In genomic region chr1:189811778-189812177, GRCm38 (mm10) we compare ENCODE assay signal across 29 mouse cellular contexts.
DNase-seq lines count a peak whose midpoint lies in the region; ATAC-seq and TF ChIP-seq lines count a peak whose summit lies in the region.
"Had no signal": no experiment of that assay in that cellular context is flagged by ENCODE, and none has a peak within 500 bp of the region (broad histone marks: within the 10 kb centered on the region; RNA-seq: fewer than 3 reads in every experiment).

No protein-coding gene starts in this region.

- peak; percentile 58 for DNase-seq in gastrocnemius, adult 18-20 months (ENCODE audit: low spot score)
- no peak for DNase-seq in gastrocnemius, postnatal 14 days
- no peak for DNase-seq in intestine, embryonic 14.5 days (ENCODE audit: low spot score)
- DNase-seq in liver: no peak
- DNase-seq in lung, postnatal 10 days: no peak
- no peak for DNase-seq in heart, adult 18-20 months
- DNase-seq: adrenal gland, adult 8-10 months; cerebellum, adult 8-10 months; cerebellum, postnatal 25 days; embryo, embryonic 11 days; forebrain, postnatal 0 days; heart, postnatal 4 days; kidney, adult 9 months; kidney, postnatal 14 days; layer of hippocampus, adult 9-11 months; lung, embryonic 14.5 days; lung, postnatal 36 days; right cerebral cortex, postnatal 4 days; thymus, postnatal 14 days had no signal

- H3K9ac ChIP-seq in intestine, embryonic 14.5 days (ENCODE audit: low read length): no peak overlapping the region
- H3K9ac ChIP-seq: embryonic facial prominence, embryonic 12.5 days; forebrain, postnatal 0 days; hindbrain, embryonic 13.5 days; liver, embryonic 15.5 days; lung, embryonic 14.5 days; neural tube, embryonic 12.5 days had no signal

- no peak overlapping the region for H3K4me3 ChIP-seq in C2C12 (ENCODE audit: insufficient read depth, poor library complexity, severe bottlenecking)
- no peak overlapping the region for H3K4me3 ChIP-seq in intestine, embryonic 14.5 days (ENCODE audit: low read depth, low read length)
- no peak overlapping the region for H3K4me3 ChIP-seq in olfactory bulb, adult 2 months (ENCODE audit: insufficient read depth, low read depth, low read length)
- H3K4me3 ChIP-seq: embryonic facial prominence, embryonic 12.5 days; hindbrain, embryonic 13.5 days; liver, embryonic 15.5 days; neural tube, embryonic 12.5 days had no signal

- peaks cover 15% of the 10 kb centered on the region for H3K36me3 ChIP-seq in C2C12 (ENCODE audit: control insufficient read depth, insufficient read depth)
- H3K36me3 ChIP-seq in intestine, embryonic 14.5 days (ENCODE audit: control insufficient read depth, insufficient read depth, low read length): no peaks in the 10 kb centered on the region
- H3K36me3 ChIP-seq: hindbrain, embryonic 13.5 days; liver, embryonic 15.5 days; neural tube, embryonic 12.5 days had no signal

- TF ChIP-seq POLR2A in olfactory bulb, adult 2 months (IDR thresholded peaks at IDR 0.05; ENCODE audit: insufficient read depth, low read depth, low read length): no peak

- peaks cover 43% of the 10 kb centered on the region for H3K79me3 ChIP-seq in C2C12 (ENCODE audit: low read depth)

- no peaks in the 10 kb centered on the region for H3K9me3 ChIP-seq in intestine, embryonic 14.5 days (ENCODE audit: control insufficient read depth, low read length)
- H3K9me3 ChIP-seq: embryonic facial prominence, embryonic 12.5 days; hindbrain, embryonic 13.5 days; liver, embryonic 15.5 days; neural tube, embryonic 12.5 days had no signal

- intact Hi-C loops in gastrocnemius, postnatal 14 days (cut with DNase I; ENCODE audit: low total_unique reads): no loop called here

- H3K4me1 ChIP-seq in intestine, embryonic 14.5 days (replicated peaks; ENCODE audit: control insufficient read depth, insufficient read depth, low read length): peaks cover 9% of the 10 kb centered on the region; the same call in 1 of the 2 replicates
- peaks cover 46% of the 10 kb centered on the region for H3K4me1 ChIP-seq in olfactory bulb, adult 2 months (ENCODE audit: control insufficient read depth, insufficient read depth, low read length)
- H3K4me1 ChIP-seq: hindbrain, embryonic 13.5 days; neural tube, embryonic 12.5 days had no signal

- no peak overlapping the region for H3K4me2 ChIP-seq in intestine, embryonic 14.5 days (ENCODE audit: low read length)
- H3K4me2 ChIP-seq: embryonic facial prominence, embryonic 12.5 days; heart, embryonic 11.5 days; hindbrain, embryonic 13.5 days; liver, embryonic 15.5 days; lung, embryonic 14.5 days; midbrain, embryonic 11.5 days; neural tube, embryonic 12.5 days had no signal

- H3K27ac ChIP-seq in intestine, embryonic 14.5 days (ENCODE audit: low read depth): no peak overlapping the region
- H3K27ac ChIP-seq in olfactory bulb, adult 2 months (ENCODE audit: insufficient read depth, low read depth, low read length): 0 out of 2 replicates have a peak overlapping the region, but pooled peaks have one; percentile 1
- H3K27ac ChIP-seq: embryonic facial prominence, embryonic 12.5 days; hindbrain, embryonic 13.5 days; liver, embryonic 15.5 days; neural tube, embryonic 12.5 days had no signal

- no peak overlapping the region for H3ac ChIP-seq in C2C12 (ENCODE audit: control insufficient read depth, insufficient read length, low read depth)

- H3K79me2 ChIP-seq in C2C12 (ENCODE audit: control insufficient read depth, insufficient read depth): peaks cover 94% of the 10 kb centered on the region

- 0 out of 2 replicates have a peak, but pooled peaks have one; percentile 21 for ATAC-seq in intestine, embryonic 14.5 days (replicated peaks; ENCODE audit: low FRiP score, low TSS enrichment, low read depth)
- ATAC-seq: CD4-positive, CD25-positive, alpha-beta regulatory T cell, adult 4 months; forebrain, postnatal 0 days; midbrain, embryonic 16.5 days had no signal

- no peaks in the 10 kb centered on the region for H3K27me3 ChIP-seq in C2C12 (ENCODE audit: control insufficient read depth, insufficient read depth, insufficient read length)
- no peaks in the 10 kb centered on the region for H3K27me3 ChIP-seq in intestine, embryonic 14.5 days (replicated peaks; ENCODE audit: control insufficient read depth, insufficient read depth, low read length)
- H3K27me3 ChIP-seq: embryonic facial prominence, embryonic 12.5 days; hindbrain, embryonic 13.5 days; liver, embryonic 15.5 days; neural tube, embryonic 12.5 days had no signal

- 70% methylated on average over 2 of the region's 2 CpGs for WGBS in intestine, embryonic 14.5 days
- WGBS in olfactory bulb, adult 2 months: 58% methylated on average over 2 of the region's 2 CpGs

- no peak for TF ChIP-seq CTCF in C2C12 (IDR thresholded peaks at IDR 0.05; ENCODE audit: control insufficient read depth, insufficient read depth, insufficient read length)
- no peak for TF ChIP-seq CTCF in olfactory bulb, adult 2 months (IDR thresholded peaks at IDR 0.05; ENCODE audit: insufficient read depth, low read depth, low read length)

TF ChIP-seq in C2C12, 6 proteins besides CTCF, POLR2A, EP300 and RAD21:
- TF ChIP-seq USF1 (IDR thresholded peaks at IDR 0.05; ENCODE audit: low read depth): no peak
- peak; percentile 42 for TF ChIP-seq MYOD1 (IDR thresholded peaks at IDR 0.05; ENCODE audit: control insufficient read depth, insufficient read length, low read depth)
- no peak for TF ChIP-seq CEBPB (IDR thresholded peaks at IDR 0.05; ENCODE audit: low read depth)
